Mouse (Mus musculus) kidney, postnatal 14 days (tissue): ENCODE results near the gene Olfr716.
"Not testable (repeated sequence)": the region's sequence is repeated elsewhere in the genome, so short reads cannot be mapped to it uniquely, and the experiment has no call there.

Experiments
- DNase-seq: peaks from one replicate; pipeline ENCODE4 v3.0.0; 2022; ENCODE audit warnings: mixed read lengths

The Olfr716 gene

DNA sequence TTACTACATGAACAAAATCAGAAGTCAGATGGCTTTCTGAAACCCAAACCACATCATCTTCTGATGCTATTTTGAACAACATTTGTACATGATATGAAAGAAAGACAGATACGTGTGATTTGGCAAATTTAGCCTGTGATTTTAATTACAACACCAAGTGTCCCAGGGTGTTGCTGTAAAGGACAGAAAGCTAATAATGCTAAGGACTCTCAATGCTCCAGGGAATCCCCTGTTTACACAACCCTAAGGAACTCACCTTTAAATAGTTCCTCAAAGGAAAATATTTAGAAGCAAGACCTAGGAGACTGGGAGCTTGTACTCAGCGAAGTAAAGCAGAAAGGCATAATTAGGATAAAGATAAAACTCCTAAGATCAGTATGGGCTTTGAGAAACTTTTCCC is at the start of gene Olfr716:
Olfr716 (plus strand) TSS at position 301 of the 400 bp plus-strand sequence.
- not testable (repeated sequence) for DNase-seq

DNA sequence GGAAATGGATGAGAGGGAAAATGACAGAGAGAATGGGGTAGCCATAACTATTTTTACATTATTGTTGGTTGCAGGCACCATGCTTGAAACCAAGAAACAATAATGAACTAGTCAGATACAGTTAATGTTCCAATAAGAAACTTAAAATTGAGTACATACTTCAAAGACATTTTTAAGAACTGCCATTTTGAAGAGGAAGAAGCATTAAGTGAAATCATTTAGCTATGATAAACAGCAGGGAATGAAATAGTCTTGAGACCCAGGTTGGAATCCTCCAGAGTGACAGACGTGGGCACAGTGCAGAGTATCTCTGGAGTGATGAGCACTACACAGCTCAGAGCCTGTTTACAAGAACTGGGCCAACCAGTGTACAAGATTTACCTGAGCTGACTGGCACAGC is 45.2 kb upstream of the Olfr716 start, which contains the start of gene Olfr17:
Olfr17 (plus strand) TSS at position 301 of the 400 bp plus-strand sequence.
- no peak for DNase-seq

DNA sequence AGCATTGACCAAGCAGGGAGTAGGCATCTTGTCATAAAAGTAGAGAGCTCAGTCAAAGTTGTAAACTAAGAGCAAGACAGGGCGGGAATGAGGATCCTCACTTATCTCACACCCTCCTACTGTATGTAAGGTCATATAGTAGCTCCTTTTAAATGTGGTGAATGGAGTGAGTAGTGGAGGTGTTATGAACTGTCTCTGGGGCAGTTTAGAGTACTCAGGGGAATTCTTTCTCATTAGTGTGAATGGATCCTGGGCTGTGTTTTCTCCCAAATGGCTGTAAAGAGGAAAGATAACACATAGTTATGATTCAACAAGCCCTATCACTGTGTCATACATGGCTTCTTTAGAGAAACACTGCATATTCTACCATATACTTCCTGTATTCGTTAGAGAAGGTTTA is 27.9 kb upstream of the Olfr716 start, which contains the start of gene Olfr715b:
Olfr715b (minus strand) TSS at position 101 of the 400 bp plus-strand sequence.
- DNase-seq, result not testable (repeated sequence)

DNA sequence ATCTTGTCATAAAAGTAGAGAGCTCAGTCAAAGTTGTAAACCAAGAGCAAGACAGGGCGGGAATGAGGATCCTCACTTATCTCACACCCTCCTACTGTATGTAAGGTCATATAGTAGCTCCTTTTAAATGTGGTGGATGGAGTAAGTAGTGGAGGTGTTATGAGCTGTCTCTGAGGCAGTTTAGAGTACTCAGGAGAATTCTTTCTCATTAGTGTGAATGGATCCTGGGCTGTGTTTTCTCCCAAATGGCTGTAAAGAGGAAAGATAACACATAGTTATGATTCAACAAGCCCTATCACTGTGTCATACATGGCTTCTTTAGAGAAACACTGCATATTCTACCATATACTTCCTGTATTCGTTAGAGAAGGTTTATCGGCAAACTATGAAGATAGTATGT is 7.1 kb upstream of the Olfr716 start, which contains the start of gene Olfr715:
Olfr715 (minus strand) TSS at position 101 of the 400 bp plus-strand sequence.
- not testable (repeated sequence) for DNase-seq

DNA sequence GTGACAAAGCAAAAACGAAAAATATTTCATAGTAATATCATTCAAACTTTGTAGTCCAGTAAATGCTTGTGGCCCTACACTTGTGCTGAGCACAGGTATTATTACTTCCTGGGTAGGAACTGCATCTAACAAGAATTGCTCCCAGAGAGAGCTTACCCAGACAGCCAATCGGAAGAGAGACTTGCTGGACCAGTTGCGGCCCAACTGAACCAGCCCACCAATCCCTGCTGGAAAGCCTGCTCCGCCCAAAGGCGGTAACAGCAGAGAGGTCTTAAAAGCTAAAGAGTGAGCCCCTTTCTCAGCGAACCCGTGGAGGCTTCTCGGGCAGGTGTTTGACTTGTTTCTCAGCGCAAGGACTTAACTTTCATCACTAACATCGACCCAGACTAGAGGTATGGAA is 28.6 kb downstream of the Olfr716 start, which contains the start of gene Nlrp14:
Nlrp14 (plus strand) TSS at position 301 of the 400 bp plus-strand sequence.
- DNase-seq, result no peak

DNA sequence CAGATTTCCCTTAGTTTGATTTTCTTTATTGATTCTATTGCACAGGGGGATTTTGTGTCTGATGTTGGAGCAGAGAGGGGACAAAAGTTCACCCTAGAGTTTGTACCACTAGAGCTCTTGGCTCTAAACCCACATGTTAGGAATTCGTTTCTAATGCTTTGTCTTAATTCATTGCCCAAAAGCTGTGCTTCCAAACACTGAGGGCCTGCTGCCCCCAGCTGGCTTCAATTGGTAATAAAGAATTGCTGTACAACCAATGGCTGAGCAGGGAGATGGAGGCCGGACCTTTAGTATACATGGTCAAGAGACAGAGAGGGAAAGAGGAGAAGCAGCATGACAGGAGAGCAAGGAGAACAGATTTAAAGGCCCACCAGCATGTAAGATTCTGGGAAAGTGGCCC is 42.3 kb downstream of the Olfr716 start:
- no peak for DNase-seq
